Mouse (Mus musculus): Measurements from ENCODE around the gene Agap1.

The Agap1 gene

GRCm38 (mm10) chr1:89666154-89666553, 211.5 kb downstream of the Agap1 start:
- DNase-seq (ENCODE audit: low spot score in 2 of 2), result no peak

GRCm38 (mm10) chr1:89667387-89667786, 212.8 kb downstream of the Agap1 start:
- no peak for DNase-seq (ENCODE audit: low spot score in 2 of 2)

DNA sequence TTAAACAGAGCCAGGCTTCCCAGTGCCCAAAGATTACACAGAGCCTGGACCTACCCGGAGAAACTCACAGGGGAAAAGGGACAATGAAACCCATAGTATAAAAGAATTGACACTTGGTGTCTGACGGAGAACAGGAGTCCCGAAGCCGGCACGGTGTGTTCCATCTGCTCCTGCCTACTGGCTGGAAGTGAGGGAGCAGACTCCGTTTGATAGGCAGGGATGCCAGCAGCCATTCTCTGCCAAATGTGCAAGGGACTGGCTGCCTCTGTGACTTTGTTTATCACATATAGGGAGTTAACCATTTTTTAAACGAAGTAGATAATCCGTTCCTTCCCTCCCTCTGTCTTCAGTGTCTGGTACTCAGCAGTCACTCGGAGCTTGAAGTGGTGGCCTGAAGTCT, 214.0 kb downstream of the Agap1 start:
- no peak for DNase-seq (ENCODE audit: low spot score in 2 of 2)

DNA sequence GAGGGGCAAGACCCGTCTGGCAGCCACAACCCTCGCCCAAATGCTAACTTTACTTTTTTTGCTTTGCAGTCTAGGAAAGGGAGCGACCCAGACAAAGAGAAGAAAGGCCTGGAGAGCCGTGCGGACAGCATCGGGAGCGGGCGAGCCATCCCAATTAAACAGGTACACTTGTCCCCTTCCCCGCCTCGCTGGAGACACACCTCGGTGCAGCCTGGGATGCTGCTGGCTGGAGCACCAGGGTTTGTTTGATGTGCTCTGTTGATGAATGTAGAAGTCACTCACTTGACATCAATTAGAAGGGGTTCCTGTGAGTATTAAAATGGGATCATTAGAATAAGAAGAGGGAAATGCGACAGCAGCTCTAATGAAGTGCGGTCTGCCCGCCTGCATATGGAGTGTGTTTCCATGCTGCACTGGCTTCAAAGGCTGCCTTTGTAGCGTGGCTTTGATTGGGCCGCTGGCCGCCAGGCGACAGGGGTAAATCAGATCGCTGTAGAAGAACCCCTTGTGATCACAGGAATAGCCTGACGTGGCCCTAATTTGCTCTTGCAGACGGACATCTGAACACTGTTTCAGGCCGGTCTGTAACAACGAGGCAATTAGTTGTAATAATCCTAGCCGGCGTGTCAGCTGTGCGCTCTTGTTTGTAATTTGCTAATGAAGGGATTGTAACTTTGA, 216.6 kb downstream of the Agap1 start:
- DNase-seq (ENCODE audit: low spot score in 2 of 2), result no peak

DNA sequence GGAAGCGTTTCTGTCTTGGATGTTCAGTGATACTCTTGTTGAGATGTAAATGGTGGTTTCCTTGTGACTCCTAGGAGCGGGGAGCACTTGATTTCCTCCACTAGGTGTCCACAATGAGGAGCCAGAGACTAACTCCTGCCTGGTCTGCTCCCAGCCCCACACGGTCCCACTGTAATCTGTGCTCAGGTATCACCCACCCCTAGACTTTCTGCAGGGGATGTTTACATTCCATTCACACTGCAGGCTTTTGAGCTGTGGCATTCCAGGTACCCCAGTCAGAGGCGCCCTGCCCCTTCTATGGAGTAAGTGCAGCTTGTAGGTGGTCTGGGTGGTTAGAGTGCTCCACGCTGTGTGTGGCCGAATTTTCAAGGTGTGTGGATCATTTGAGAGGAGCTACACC, 218.5 kb downstream of the Agap1 start:
- no peak for DNase-seq (ENCODE audit: low spot score in 2 of 2)

DNA sequence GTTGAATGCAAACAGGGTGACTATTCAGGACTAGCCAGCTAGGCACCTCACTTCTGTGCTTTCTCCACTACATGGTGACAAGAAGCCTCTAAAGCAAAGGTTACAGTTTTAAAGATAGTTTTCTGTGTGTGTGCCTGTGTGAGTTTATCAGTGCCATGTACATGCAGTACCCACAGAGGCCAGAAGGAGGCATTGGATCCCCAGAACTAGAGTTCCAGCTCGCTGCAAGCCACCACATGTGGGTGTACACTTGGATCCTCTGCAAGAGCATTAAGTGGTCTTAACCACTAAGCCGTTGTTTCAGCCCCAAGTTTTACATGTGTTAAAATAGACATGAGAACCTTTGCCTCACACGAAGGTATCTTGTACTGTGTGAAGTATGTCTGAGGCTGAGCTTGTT, 219.1 kb downstream of the Agap1 start:
- DNase-seq (ENCODE audit: low spot score in 2 of 2), result no peak

DNA sequence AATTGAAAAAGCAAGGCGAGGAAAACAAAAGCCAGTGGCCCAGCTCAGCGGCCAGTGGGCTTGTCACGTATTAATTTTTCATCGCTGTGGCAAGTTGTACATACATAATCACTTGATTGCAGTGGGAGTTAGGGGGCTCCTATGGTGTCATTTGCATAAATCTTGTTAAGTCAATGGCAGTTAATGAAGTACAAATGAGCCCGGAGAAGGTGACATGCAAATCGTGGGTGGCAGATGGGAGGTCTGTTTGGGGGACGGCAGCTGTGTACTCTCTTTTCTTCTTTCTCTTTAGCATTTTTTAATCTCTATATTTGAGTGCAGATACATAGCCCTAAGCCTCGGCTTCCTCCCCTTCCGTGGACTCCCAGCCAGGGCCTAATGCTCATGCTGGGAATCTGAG, 220.1 kb downstream of the Agap1 start:
- DNase-seq (ENCODE audit: low spot score in 2 of 2), result no peak

DNA sequence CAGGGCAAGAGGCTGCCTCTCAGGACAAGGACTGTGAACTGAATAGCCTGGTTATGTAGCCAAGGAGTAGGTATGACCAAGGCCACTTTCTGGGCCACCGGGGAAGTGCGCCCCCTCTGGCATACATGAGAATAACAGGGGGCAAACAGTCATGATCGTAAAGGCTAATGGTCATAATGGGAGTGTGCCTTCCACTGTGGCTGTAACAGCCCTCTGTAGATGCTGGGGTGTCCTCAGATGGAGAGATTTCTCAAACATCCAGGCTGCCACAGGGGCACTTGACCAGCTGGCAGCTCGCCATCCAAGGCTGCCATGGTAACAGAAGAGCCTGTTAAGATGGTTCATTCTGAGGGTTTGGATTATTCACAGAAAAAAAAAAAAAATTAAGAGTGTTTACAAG, 221.8 kb downstream of the Agap1 start:
- no peak for DNase-seq (ENCODE audit: low spot score in 2 of 2)

DNA sequence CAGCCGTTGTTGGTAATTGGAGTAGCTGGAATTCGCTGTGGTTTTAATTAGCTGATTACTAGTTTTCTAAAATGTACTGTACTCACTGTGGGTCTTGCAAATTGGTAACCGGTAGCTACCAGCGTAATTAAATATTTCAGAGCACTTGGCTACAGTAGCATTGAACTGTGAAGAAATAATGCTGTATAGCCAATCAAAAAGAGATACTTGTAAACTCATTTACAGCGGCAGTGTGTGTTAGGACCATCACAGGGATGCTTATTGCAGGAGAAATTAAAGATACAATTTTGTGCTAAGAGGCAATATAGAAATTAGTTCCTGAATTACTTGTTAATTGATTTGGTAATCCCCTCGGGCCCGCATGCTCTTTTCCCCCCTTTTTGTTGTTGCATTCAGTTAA, 226.1 kb downstream of the Agap1 start:
- DNase-seq (ENCODE audit: low spot score in 2 of 2), result no peak

- DNase-seq (ENCODE audit: low spot score in 2 of 2), result no peak
Measured at GRCm38 (mm10) chr1:89688914-89689313, 234.3 kb downstream of the Agap1 start.

DNA sequence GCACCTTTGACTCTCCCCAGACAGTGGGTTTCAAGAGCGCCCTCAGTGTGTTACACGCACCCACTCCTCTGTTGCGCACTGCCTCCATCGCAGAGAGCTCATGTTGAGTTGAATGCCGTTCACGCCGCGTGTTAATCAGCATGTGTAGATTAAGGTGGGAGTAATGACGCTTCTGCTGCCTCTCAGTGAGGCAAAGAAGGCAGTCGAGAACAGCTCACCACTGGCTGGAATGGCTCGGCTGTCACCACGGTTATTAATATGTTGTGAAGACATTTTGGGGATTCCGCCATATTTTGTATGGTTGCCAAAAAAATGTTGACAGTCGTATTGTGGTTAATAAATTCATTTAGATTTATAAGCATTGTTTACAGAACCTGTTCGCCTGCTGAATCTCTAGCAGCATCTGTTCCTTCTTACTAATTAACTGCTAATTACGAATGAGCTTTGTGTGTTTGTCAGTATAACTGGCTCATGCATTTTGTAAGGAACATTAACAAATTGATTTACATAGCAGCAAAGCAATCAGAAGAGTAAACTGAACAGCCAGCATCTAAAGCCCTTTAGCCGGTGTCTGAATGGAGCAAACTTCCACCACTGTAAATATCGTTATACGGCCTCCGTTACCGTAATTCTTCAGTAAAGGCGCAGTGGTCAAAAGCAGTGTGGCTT, 235.1 kb downstream of the Agap1 start:
- no peak for DNase-seq (ENCODE audit: low spot score in 2 of 2)

DNA sequence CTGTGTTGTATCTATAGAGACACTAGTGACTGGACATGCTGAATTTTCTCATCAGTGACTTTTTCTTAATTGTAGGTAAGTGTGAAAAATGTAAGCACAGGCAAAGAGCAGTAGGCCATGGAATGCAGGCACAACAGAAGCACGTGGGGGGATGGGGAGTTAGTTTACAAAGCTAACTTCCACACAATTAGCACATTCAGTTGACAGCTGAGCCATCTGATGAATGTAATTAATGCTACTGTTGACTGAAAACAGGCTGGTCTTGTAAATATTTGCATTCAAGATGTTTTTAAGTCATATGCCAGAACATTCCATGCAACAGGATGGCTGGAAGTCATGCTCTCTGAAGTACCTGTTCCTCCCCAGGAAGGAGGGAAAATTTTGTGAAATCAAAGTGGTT, 236.5 kb downstream of the Agap1 start:
- DNase-seq (ENCODE audit: low spot score in 2 of 2), result no peak

DNA sequence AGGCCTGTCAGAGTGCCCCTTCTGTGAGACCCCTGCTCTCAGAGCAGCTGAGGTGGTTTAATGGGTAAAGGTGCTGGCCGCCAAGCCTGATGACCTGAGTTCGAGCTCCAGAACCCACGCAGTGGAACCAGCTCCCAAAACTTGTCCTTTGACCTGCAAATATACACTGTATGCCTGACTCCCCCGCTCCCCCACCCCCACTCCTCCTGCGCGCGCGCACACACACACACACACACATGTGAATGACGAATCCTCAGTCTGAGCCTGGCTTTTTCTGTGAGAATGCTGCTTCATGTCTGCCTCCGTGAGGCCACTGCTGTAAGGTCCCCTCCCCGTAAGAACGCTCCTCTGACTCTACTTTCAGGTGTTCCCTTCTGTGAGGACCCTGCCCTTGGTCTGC, 237.8 kb downstream of the Agap1 start:
- DNase-seq (ENCODE audit: low spot score in 2 of 2), result no peak

- DNase-seq (ENCODE audit: low spot score in 2 of 2), result no peak
Measured at GRCm38 (mm10) chr1:89694916-89695315, 240.3 kb downstream of the Agap1 start.

GRCm38 (mm10) chr1:89697241-89697640, 242.6 kb downstream of the Agap1 start:
- DNase-seq (ENCODE audit: low spot score in 2 of 2), result no peak

DNA sequence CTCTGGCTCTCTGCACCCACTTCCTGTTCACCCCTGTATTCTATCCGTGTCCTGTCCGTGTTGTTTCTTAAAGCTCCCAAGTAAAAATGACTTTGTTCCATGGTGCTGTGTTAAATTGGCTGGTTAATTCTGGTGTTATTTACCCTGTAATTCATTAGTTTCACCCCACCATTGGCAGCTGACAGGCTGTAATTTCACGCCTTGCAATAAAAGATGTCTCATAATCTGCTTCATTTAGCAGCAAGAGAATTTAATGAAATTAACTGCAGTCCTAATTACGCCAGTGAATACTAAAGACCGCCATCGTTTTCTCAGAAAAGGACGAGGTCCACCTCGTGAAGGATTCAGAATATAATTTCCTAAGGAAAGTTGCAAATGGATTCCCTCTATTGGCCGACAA, 245.6 kb downstream of the Agap1 start:
- no peak for DNase-seq (ENCODE audit: low spot score in 2 of 2)

DNA sequence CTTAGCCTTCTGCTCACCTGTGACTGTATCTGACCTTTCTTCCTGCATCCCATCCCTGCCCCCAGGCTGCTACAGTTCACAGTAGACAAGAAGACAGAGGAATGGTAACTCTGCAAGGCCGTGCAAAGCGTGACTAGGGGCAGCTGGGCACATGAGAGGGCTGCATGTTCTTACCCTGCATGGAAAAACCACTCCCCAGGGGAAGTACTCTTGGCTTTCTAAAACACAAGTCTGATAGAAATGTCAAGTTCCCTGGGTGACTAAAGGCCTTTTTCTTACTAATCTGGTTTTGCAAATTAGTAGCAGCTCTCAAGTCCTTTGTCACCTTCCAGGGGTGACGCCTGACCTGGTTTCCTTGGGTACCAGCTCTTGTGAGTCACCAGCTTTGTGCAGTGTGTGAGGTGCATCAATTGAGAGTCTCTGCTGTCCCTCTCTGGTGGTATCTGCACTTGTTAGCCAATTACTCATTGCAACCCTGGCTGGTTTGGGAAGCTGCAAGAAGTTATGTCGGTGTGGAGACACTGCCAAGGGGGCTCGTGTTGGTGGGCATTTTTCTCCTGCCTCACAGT, 246.6 kb downstream of the Agap1 start:
- DNase-seq (ENCODE audit: low spot score in 2 of 2), result no peak

DNA sequence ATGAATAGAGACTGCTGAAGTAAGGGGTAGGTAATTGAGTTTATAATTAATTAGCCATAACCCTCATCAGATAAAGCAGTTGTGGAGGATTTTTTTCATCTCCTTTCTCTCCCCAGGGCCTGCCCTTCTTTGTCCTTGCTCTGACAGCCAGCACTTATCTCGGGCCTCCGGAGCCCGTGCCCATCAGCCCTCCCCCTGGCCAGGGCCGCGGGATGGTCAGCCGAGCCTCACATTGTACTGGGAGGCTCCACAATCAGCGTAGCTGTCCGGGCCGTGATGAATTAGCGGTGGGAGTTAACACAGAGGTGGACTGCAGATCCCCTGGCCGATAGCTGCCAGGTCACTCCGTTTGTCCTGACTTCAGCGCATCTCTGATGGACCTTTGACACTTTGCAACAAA, 248.7 kb downstream of the Agap1 start:
- DNase-seq (ENCODE audit: low spot score in 2 of 2), result no peak

DNA sequence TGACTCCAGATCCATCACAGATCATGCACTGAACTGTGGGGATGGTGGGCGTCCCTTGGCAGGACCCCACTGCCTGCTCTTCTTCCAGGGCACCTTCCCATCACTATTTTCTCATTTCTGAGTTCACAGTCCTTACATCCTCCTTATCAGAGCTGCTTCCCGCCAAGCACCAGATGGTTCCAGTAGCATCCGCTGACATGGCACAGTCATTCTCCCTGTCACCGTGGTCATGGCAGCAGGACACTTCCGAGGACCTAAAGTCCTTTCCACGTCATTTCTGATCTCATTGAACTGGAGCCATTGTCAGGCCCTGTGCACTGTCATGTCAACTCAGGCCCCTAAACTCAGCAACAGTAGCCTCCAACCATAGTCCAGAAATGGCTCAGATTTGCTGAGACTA, 251.1 kb downstream of the Agap1 start:
- no peak for DNase-seq (ENCODE audit: low spot score in 2 of 2)

GRCm38 (mm10) chr1:89706862-89707261, 252.3 kb downstream of the Agap1 start:
- DNase-seq (ENCODE audit: low spot score in 2 of 2), result no peak

DNA sequence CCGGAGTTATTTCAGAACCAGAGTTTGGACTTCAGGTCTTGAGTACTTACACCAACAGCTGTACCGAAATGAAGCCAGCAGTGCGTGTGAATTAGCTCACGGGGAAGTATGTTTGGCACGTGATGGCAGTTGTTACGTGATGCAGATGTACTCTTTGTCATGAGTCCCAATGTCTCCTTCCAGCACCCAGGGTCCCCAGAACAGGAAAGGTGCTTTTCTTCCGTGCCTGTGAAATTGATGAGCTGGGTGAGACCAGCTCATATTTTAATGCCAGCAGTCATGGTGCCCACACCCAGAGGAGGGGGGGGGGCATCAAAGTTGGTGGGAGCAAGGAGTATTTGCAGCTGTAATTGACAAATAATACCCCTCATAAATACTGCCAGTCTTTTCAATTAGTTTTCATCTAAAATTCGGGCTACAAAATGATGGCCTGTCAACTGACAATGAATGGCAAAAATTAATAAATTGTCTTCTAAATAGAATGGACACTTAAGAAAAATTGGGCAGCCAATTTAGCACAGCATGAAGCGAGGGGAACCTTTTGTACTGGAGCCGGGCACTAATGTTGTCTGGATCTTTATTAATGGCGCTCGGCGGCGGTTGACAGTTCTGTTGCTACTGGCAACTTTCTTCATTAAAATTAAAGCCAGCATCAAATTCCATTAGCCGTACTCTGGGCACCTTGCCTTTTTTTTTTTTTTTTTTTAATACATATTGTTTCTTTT, 253.3 kb downstream of the Agap1 start:
- DNase-seq (ENCODE audit: low spot score in 2 of 2), result no peak

GRCm38 (mm10) chr1:89709824-89710223, 255.2 kb downstream of the Agap1 start:
- no peak for DNase-seq (ENCODE audit: low spot score in 2 of 2)

DNA sequence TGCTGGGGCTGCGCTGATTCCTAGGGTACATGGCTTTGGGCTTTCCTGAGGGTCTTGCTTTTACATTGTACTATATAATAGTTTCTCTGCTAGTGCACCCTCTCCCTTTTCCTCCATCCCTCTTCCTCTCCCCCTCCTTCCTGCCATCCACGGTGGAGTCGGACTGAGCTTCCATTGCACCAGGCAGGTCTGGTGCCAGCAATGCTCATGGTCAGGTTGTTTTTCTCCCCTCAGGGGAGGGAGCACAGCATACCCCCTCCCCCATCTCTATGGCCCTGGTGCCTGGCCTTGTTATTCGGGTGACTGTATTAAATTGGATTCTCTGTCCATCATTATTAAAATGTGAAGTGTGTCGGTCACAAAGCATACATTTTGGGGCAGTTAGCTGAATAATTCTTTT, 259.1 kb downstream of the Agap1 start:
- no peak for DNase-seq (ENCODE audit: low spot score in 2 of 2)
